Mouse (Mus musculus) heart, postnatal 0 days (tissue): ENCODE measurements at regions not wholly inside any gene's neighbourhood (a gene's known extent, or its start where the extent isn't known, plus 50 kb on each side); places are given as distances from the start of the nearest gene placed in this dataset.

Source experiments
- CTCF ChIP-seq: IDR thresholded peaks from 2 replicates; pipeline ENCODE4 v1.5.1; 2016; ENCODE audit warnings: antibody characterized with exemption, control low read depth, low read depth
- EP300 ChIP-seq: IDR thresholded peaks from 2 replicates; pipeline ENCODE4 v1.6.1; 2016; ENCODE audit warnings: antibody characterized with exemption, low read depth

- TF ChIP-seq CTCF (no peak), EP300 (no peak)
Observed at GRCm38 (mm10) chr13:101878168-101878567, 110.2 kb upstream of the Pik3r1 start.
